Mouse (Mus musculus): ENCODE measurements around the gene Zfp148.
A peak's percentile ranks its signal among the peaks of the same experiment; 100 is the strongest.
"Not testable (repeated sequence)": the region's sequence is repeated elsewhere in the genome, so short reads cannot be mapped to it uniquely, and the experiment has no call there.

Gene Zfp148

DNA sequence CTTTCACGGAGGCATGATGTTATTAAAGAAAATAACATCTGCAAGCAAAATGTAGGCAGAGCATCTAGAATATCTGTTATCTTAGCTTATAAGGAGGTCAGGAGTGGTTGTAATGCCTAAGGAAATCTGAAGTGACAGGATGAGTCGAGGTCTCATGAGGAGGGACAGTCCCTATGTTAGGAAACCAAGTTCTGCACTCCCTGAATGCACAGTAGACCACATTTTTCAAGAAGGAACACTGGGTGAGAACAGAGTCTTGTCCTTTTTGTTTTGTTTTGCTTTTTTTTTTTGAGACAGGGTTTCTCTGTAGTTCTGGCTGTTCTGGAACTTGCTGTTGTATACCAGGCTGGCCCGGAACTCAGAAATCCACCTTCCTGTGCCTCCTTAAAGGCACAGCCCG, 1.7 kb downstream of the Zfp148 start:
- DNase-seq, result no peak

DNA sequence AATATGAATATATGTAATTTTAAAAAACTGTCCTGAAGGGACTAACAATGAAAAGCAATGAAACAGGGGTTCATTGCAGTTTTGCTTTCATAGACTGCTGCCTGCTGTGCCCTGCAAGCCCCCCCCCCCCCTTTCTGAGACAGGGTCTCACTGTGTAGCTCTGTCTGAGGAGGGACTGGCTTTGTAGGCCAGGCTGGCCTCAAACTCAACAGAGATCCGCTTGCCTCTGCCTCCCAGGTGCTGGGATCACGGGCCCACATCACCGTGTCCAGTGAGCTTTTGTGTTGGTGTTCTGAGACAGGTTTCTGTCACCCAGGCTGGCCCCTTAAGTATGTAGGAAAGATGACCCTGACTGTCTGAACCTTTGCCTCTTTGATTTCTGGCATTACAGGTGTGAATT, 2.9 kb downstream of the Zfp148 start:
- no peak for DNase-seq

GRCm38 (mm10) chr16:33384057-33384456, 3.4 kb downstream of the Zfp148 start:
- not testable (repeated sequence) for DNase-seq

DNA sequence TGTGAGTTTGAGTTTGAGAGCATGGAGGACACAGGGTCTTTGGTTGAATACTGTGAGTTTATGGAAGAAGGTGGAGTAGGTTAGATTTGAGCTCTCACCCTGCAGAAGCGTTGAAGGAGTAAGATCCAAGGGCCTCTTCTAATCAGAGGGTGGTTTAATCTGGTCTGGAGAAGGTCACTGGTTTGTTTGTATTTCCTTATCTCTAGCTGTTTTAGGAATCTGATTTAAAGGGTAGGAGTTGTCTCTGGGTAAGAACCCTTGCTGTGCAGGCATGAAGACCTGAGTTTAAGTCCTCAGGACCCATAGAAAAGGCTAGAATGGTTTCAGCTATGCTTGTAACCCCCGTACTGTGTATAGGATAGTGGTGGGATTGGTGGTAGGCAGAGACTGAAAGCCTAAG, 6.4 kb downstream of the Zfp148 start:
- no peak for DNase-seq

- DNase-seq, result no peak
These were observed 6.8 kb downstream of the Zfp148 start for GRCm38 (mm10) chr16:33387420-33387819.

DNA sequence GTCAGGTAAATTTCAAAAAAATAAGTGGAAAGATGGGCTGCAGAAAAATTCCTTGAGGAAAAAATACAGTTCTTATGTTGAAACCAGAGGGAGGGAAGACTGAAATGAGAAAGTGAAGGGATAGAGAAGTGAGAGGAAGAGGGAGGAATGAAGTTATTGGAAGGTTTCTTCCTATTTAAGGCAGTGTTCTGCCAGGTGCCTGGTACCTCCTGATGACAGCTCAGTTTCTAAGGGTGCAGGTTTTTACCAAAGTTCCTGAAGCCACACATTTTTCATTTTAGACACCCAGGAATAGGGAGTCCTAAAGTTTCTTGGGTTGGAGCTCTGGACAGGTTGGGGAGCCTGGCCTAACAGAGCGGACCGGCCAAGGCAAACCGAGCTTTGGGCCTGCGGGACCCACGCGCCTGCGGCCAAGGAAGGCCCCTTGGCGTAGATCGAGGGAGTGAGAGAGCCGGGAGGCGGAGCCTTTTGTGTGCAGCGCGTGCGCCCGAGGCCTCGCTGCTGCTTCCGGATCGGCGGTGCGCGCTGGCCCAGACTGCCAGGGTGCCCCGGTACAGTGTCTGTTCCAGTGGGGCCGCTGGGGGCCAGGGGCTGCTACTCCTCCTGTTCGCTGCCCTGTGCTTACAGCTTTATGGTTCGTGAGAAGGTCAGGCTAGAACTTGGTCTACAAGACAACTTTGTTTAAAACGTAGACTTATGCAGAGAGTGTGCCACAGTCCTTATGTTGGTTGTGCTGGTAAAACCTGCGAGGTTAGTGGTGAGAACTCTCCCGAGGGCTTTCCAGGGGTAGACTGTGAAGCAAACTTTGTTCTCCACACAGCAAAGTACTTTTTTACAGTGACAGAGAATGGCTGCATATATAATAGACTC, 19.5 kb downstream of the Zfp148 start:
- peak; percentile 76 for DNase-seq

DNA sequence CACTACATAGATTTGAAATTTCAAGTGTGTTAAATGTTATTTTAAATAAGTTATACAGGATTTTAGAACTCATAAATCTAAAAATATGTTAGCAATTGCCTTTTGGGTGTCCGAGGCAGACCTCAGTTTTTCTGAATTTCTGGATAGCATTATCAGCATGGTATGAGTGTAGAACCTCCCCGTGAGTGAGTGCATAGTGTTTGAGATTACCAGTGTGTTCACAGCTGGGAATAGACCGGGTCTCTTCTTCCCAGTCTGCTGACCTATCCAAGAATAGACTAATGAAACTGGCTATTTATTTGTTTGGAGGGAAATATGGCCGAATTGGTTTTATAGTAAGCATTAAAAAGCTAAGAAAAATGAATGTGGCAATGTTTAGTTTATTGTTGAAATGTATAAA, 20.3 kb downstream of the Zfp148 start:
- no peak for DNase-seq

DNA sequence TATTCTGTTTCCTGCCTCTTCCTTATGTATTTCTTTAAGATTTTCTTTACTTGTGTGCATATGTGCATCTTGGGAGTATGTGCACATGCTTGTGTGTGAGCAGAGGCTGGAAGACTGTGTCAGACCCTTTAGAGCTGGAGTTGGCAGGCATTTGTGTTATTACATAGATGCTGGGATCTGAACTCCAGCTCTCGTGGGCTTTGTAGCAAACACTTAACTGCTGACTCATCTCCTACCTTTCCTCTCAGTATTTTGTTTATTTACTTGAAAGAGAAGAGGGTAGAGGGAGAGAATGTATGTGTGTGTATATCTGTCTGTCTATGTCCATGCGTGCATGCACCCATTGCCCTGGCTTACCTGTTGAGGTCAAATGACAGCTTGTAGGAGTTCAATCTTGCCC, 22.6 kb downstream of the Zfp148 start:
- no peak for DNase-seq

GRCm38 (mm10) chr16:33404055-33404454, 23.4 kb downstream of the Zfp148 start:
- peak; percentile 14 for DNase-seq

DNA sequence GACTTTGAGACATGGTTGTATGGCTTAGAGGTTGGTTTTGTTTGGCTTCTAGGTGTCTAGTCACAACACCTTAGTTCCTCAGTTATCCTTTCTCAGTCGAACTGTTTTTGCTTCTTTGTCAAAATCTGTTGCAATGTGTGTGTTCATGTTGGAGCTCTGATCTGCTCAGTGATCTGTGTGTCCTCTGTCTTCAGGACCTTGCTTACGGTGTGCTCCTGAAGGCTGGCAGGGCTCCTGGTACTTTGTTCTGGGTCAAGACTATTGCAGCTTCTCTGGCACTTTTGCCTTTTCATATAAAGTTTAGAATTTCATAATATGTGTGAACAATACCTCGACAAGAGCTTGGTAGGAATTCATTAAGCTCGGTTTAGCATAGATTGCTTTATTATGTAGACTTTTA, 24.9 kb downstream of the Zfp148 start:
- no peak for DNase-seq

DNA sequence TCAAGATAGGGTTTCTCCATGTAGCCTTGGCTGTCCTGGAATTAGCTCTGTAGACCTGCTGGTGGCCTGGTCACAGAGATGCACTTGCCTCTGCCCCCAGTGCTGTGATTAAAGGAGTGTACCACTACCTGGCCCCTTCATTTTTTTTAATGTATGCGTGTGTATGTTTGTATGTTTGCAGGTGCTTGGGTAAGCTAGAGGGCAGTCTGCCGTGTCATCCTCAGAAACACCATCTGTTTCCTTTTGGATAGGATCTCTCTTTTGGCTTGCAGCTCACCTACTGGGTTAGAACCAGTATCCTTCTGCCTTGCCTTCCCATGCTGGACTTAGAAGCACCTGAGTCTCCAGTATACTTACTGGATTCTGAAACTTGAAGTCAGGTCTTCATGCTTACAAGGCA, 29.5 kb downstream of the Zfp148 start:
- DNase-seq, result no peak

GRCm38 (mm10) chr16:33410605-33411004, 30.0 kb downstream of the Zfp148 start:
- DNase-seq, result no peak

DNA sequence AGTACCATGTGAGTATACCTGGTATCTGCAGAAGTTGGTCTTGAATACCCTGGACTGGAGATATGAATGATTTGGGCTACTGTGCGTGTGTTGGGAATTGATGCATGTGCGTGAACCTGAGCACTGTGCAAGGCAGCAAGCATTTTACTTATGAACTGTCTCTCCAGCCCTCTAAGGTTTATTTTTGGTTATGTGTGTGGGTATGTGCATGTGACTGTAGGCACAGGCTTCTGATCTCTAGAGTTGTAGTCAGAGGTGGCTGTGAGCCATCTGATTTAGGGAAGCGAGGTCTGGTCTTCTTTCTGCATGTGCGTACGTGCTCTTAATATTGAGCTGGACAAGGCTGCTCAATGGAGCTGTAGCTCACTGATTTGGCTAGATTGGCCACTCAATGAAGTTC, 33.6 kb downstream of the Zfp148 start:
- DNase-seq, result no peak

- no peak for DNase-seq
These were observed 35.0 kb downstream of the Zfp148 start for GRCm38 (mm10) chr16:33415607-33416006.

- no peak for DNase-seq
These were observed 47.7 kb downstream of the Zfp148 start for GRCm38 (mm10) chr16:33428327-33428726.

DNA sequence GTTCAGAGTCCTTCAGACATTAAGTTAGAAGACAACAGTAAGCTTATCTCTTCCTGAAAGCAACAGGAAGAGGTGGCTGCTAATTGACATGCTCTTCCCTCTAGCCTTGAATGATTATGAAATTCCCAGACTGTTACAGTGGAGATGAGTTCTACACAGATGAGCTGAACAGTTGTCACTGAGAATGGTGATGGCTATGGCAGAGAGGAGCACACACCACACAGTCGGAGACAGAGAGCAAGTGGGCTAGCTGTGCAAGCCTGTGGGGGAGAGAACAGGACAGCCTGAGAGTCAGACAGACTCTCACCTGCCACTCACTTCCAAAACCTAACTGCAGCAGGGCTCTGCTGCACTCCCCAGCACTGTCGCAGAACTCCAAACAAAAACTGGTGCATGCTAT, 51.0 kb downstream of the Zfp148 start:
- no peak for DNase-seq

- no peak for DNase-seq
These were observed 60.4 kb downstream of the Zfp148 start for GRCm38 (mm10) chr16:33441065-33441464.

DNA sequence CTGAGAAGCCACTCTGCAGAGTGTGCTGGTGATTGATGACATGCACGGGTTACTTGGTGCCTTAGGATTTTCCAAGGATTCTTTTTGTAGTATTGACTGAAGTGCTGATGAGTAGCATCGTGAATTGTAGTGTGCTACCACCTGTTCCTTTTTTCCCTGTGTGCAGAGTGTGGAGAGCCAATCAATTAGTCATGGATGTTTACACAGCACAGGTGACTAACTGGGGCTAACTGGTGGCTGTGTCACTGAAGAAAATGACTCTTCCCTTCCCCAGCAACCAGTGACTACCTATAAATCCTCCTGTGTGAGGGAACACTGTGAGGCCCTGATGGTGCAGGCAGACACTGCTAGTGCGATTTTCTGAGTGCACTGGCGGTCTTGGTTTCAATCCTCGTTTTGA, 66.2 kb downstream of the Zfp148 start:
- no peak for DNase-seq

- DNase-seq, result no peak
These were observed 73.2 kb downstream of the Zfp148 start for GRCm38 (mm10) chr16:33453826-33454225.

- no peak for DNase-seq
These were observed 73.7 kb downstream of the Zfp148 start for GRCm38 (mm10) chr16:33454306-33454705.

DNA sequence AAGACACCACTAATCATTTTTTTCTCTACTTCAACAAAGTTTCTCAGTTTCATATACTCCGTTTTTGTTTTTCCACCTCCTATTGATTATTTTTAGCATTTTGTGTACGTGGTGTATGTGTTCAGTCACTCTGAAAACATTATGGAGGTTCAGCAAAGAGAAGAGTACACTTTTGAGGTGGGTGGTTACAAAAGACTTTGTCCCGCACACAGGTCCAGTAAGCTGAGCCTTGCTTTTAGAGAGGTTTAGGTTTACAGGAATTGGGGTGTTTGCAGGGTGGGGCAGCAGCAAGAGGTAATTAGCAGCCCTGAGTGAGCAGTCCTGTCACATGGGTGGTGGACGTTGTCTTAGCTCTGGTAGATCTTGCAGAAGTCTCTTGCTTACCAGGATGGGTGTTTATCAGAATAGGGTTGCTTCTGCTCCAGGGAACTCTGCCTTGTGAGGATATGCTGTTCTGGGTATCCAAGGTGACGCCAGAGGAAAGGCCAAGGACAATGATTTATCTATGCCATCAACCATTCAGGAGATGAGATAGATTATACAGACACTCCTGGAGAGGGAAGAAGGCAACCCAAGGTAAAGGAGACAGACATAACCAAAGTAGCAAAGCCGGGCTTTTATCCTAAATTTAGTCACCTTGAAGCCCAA, 74.8 kb downstream of the Zfp148 start:
- DNase-seq, result no peak

GRCm38 (mm10) chr16:33459101-33459500, 78.5 kb downstream of the Zfp148 start:
- DNase-seq, result no peak

DNA sequence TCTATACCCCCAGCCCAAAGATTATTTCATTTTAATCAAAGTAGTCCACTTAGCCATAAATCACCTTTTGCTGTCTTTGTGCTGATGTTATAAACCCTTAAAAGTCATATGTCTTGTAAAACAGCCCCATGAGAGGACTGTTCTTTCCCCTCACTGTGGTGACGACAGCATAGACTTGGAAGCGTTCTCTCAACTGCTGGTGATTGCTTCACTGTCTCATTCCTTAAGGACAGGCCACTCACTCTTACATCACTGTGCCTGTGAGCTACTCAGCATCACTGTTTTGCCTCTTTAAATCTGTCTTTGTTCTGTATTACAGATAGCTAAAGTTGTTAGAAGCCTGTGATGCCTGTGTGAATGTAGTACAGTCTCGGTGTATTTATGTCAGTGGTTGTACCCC, 80.8 kb downstream of the Zfp148 start:
- no peak for DNase-seq

GRCm38 (mm10) chr16:33464509-33465241, 84.0 kb downstream of the Zfp148 start:
- peak; percentile 5 for DNase-seq
